Mouse (Mus musculus): ENCODE results near the gene Prr13. TPM values are rescaled to one million over a fixed set of nuclear protein-coding genes. Genes with fewer than 3 reads are reported as not detected.

Prr13 gene
- total and polyA plus RNA-seq, 3 experiments = 105 to 313 (median 197) TPM

GRCm38 (mm10) chr15:102460971-102461370 lies 2.1 kb downstream of the Prr13 start:
- DNase-seq = peak; percentile 58

- DNase-seq = no peak
These were observed 2.7 kb downstream of the Prr13 start for GRCm38 (mm10) chr15:102461430-102462075.

GRCm38 (mm10) chr15:102463666-102464065 lies 4.8 kb downstream of the Prr13 start:
- no peak for DNase-seq

GRCm38 (mm10) chr15:102468675-102469370 lies 10.0 kb downstream of the Prr13 start:
- DNase-seq = no peak

GRCm38 (mm10) chr15:102470183-102470604 lies 11.4 kb downstream of the Prr13 start, which contains the start of gene Pcbp2:
Gene Pcbp2, plus strand, starts transcription at chr15:102470539.
- peak; percentile 98 for DNase-seq

GRCm38 (mm10) chr15:102470605-102471294 lies 11.9 kb downstream of the Prr13 start:
- DNase-seq = peak; percentile 90

- no peak for DNase-seq
These were observed 12.4 kb downstream of the Prr13 start for GRCm38 (mm10) chr15:102471295-102471645.

GRCm38 (mm10) chr15:102471727-102472126 lies 12.9 kb downstream of the Prr13 start:
- no peak for DNase-seq

GRCm38 (mm10) chr15:102473246-102473645 lies 14.4 kb downstream of the Prr13 start:
- no peak for DNase-seq

- DNase-seq = no peak
These were observed 15.7 kb downstream of the Prr13 start for GRCm38 (mm10) chr15:102474520-102474919.

- DNase-seq = no peak
These were observed 24.3 kb downstream of the Prr13 start for GRCm38 (mm10) chr15:102483136-102483535.

- DNase-seq = no peak
These were observed 27.0 kb downstream of the Prr13 start for GRCm38 (mm10) chr15:102485853-102486252.

GRCm38 (mm10) chr15:102487664-102488063 lies 28.8 kb downstream of the Prr13 start:
- DNase-seq = no peak

GRCm38 (mm10) chr15:102498322-102498721 lies 39.5 kb downstream of the Prr13 start:
- no peak for DNase-seq

GRCm38 (mm10) chr15:102499370-102499769 lies 40.5 kb downstream of the Prr13 start:
- DNase-seq = no peak

- no peak for DNase-seq
These were observed 41.0 kb downstream of the Prr13 start for GRCm38 (mm10) chr15:102499851-102500250.

- DNase-seq = no peak
These were observed 41.7 kb downstream of the Prr13 start for GRCm38 (mm10) chr15:102500479-102500878.

GRCm38 (mm10) chr15:102501084-102501814 lies 42.4 kb downstream of the Prr13 start:
- DNase-seq = no peak

GRCm38 (mm10) chr15:102502254-102502840 lies 43.5 kb downstream of the Prr13 start:
- no peak for DNase-seq

- DNase-seq = no peak
These were observed 44.6 kb downstream of the Prr13 start, which contains the start of gene Gm10337 for GRCm38 (mm10) chr15:102503447-102503846. Gene Gm10337, plus strand, starts transcription at chr15:102503722.

GRCm38 (mm10) chr15:102503924-102504782 lies 45.3 kb downstream of the Prr13 start:
- DNase-seq = no peak

Data from adrenal gland, adult 2 months (tissue).